Mouse (Mus musculus): Measurements from ENCODE around the gene Jmjd4. TPM values are rescaled to one million over a fixed set of nuclear protein-coding genes. Genes with fewer than 3 reads are reported as not detected.

The Jmjd4 gene
- 14.9 and 15.4 TPM in 2 replicates for polyA plus RNA-seq (2015; fragmentation: Nextera tagmentation; extraction: Ambion mirVana)

- peak; percentile 80 for ATAC-seq (ENCODE audit: insufficient number of reproducible peaks, insufficient read depth, low FRiP score, low TSS enrichment, low read depth)
- H3K9ac ChIP-seq, result peak within 1 kb of the TSS; percentile 85
- H3K4me1 ChIP-seq, result peaks cover 29% of the 10 kb centered on the region
- H3K36me3 ChIP-seq, result peaks cover 35% of the 10 kb centered on the region
- no peaks in the 10 kb centered on the region for H3K9me3 ChIP-seq
- H3K27me3 ChIP-seq, result no peaks in the 10 kb centered on the region
- under 1% methylated on average over 40 of the region's 40 CpGs for WGBS
- H3K4me3 ChIP-seq, result peak within 1 kb of the TSS; percentile 87
- H3K4me2 ChIP-seq, result peak within 1 kb of the TSS; percentile 91
- H3K27ac ChIP-seq, result peak within 1 kb of the TSS; percentile 79
Observed at GRCm38 (mm10) chr11:59449741-59450229, at the start of gene Jmjd4. TSS of gene Jmjd4 (plus strand) at chr11:59450045.

- Histone ChIP-seq H3K9me3 (no peaks in the 10 kb centered on the region), H3K4me2 (no peak overlapping the region), H3K27ac (peak overlapping the region; percentile 92), H3K4me3 (no peak overlapping the region), H3K9ac (no peak overlapping the region), H3K4me1 (peaks cover 60% of the 10 kb centered on the region), H3K36me3 (peaks cover 31% of the 10 kb centered on the region), H3K27me3 (no peaks in the 10 kb centered on the region)
- no peak for ATAC-seq (ENCODE audit: insufficient number of reproducible peaks, insufficient read depth, low FRiP score, low TSS enrichment, low read depth)
- WGBS, result 61% methylated on average over 2 of the region's 2 CpGs
Observed at GRCm38 (mm10) chr11:59400876-59401275, 49.0 kb upstream of the Jmjd4 start.

- Histone ChIP-seq H3K9me3 (no peaks in the 10 kb centered on the region), H3K27ac (no peak overlapping the region), H3K4me2 (no peak overlapping the region), H3K4me3 (no peak overlapping the region), H3K36me3 (peaks cover 66% of the 10 kb centered on the region), H3K27me3 (no peaks in the 10 kb centered on the region), H3K9ac (no peak overlapping the region), H3K4me1 (peaks cover 31% of the 10 kb centered on the region)
- 0 out of 2 replicates have a peak, but pooled peaks have one; percentile 27 for ATAC-seq (ENCODE audit: insufficient number of reproducible peaks, insufficient read depth, low FRiP score, low TSS enrichment, low read depth)
- 80% methylated on average over 1 of the region's 1 CpGs for WGBS
Observed at GRCm38 (mm10) chr11:59405761-59406160, 44.1 kb upstream of the Jmjd4 start.

- H3K27ac ChIP-seq, result peak overlapping the region; percentile 74
- peaks cover 51% of the 10 kb centered on the region for H3K4me1 ChIP-seq
- no peak for ATAC-seq (ENCODE audit: insufficient number of reproducible peaks, insufficient read depth, low FRiP score, low TSS enrichment, low read depth)
- H3K36me3 ChIP-seq, result peaks cover 52% of the 10 kb centered on the region
- H3K4me3 ChIP-seq, result no peak overlapping the region
- H3K4me2 ChIP-seq, result no peak overlapping the region
- H3K9ac ChIP-seq, result no peak overlapping the region
- H3K9me3 ChIP-seq, result no peaks in the 10 kb centered on the region
- no peaks in the 10 kb centered on the region for H3K27me3 ChIP-seq
- 66% methylated on average over 2 of the region's 2 CpGs for WGBS
Observed at GRCm38 (mm10) chr11:59410851-59411250, 39.0 kb upstream of the Jmjd4 start.

- ATAC-seq (ENCODE audit: insufficient number of reproducible peaks, insufficient read depth, low FRiP score, low TSS enrichment, low read depth), result no peak
- H3K4me3 ChIP-seq, result no peak overlapping the region
- H3K27ac ChIP-seq, result peak overlapping the region; percentile 82
- WGBS, result 48% methylated on average over 6 of the region's 6 CpGs
- no peak overlapping the region for H3K4me2 ChIP-seq
- H3K4me1 ChIP-seq, result peaks cover 51% of the 10 kb centered on the region
- no peaks in the 10 kb centered on the region for H3K9me3 ChIP-seq
- H3K27me3 ChIP-seq, result no peaks in the 10 kb centered on the region
- peaks cover 40% of the 10 kb centered on the region for H3K36me3 ChIP-seq
- H3K9ac ChIP-seq, result no peak overlapping the region
Observed at GRCm38 (mm10) chr11:59412058-59412457, 37.8 kb upstream of the Jmjd4 start.

- H3K9me3 ChIP-seq, result no peaks in the 10 kb centered on the region
Observed at GRCm38 (mm10) chr11:59412999-59413863, 36.6 kb upstream of the Jmjd4 start.

GRCm38 (mm10) chr11:59418708-59419107 lies 31.1 kb upstream of the Jmjd4 start:
- 0 out of 2 replicates have a peak, but pooled peaks have one; percentile 52 for ATAC-seq (ENCODE audit: insufficient number of reproducible peaks, insufficient read depth, low FRiP score, low TSS enrichment, low read depth)
- H3K27ac ChIP-seq, result peak overlapping the region; percentile 89

More at GRCm38 (mm10) chr11:59412999-59413863, 36.6 kb upstream of the Jmjd4 start:
- Histone ChIP-seq H3K27me3 (no peaks in the 10 kb centered on the region), H3K4me1 (peaks cover 55% of the 10 kb centered on the region), H3K4me3 (no peak overlapping the region), H3K9ac (no peak overlapping the region), H3K27ac (peak overlapping the region; percentile 82), H3K4me2 (no peak overlapping the region), H3K36me3 (peaks cover 32% of the 10 kb centered on the region)
- WGBS, result 60% methylated on average over 13 of the region's 13 CpGs
- peak; percentile 38; the same call in 1 of the 2 replicates for ATAC-seq (ENCODE audit: insufficient number of reproducible peaks, insufficient read depth, low FRiP score, low TSS enrichment, low read depth)

GRCm38 (mm10) chr11:59421436-59421835 lies 28.4 kb upstream of the Jmjd4 start:
- Histone ChIP-seq H3K4me1 (peaks cover 56% of the 10 kb centered on the region), H3K36me3 (peaks cover 66% of the 10 kb centered on the region), H3K4me3 (no peak overlapping the region), H3K27ac (peak overlapping the region; percentile 55; the same call in 1 of the 2 replicates), H3K27me3 (no peaks in the 10 kb centered on the region), H3K9ac (0 out of 2 replicates have a peak overlapping the region, but pooled peaks have one; percentile 16), H3K4me2 (no peak overlapping the region), H3K9me3 (no peaks in the 10 kb centered on the region)
- no peak for ATAC-seq (ENCODE audit: insufficient number of reproducible peaks, insufficient read depth, low FRiP score, low TSS enrichment, low read depth)
- WGBS, result 84% methylated on average over 8 of the region's 8 CpGs

More at GRCm38 (mm10) chr11:59418708-59419107, 31.1 kb upstream of the Jmjd4 start:
- Histone ChIP-seq H3K9ac (peak overlapping the region; percentile 41), H3K36me3 (peaks cover 55% of the 10 kb centered on the region), H3K27me3 (no peaks in the 10 kb centered on the region), H3K4me3 (no peak overlapping the region), H3K4me1 (peaks cover 51% of the 10 kb centered on the region), H3K9me3 (no peaks in the 10 kb centered on the region), H3K4me2 (peak overlapping the region; percentile 30)
- 13% methylated on average over 5 of the region's 5 CpGs for WGBS

- H3K4me2 ChIP-seq, result no peak overlapping the region
- no peaks in the 10 kb centered on the region for H3K9me3 ChIP-seq
- H3K4me3 ChIP-seq, result no peak overlapping the region
- no peak for ATAC-seq (ENCODE audit: insufficient number of reproducible peaks, insufficient read depth, low FRiP score, low TSS enrichment, low read depth)
- H3K27ac ChIP-seq, result no peak overlapping the region
- H3K36me3 ChIP-seq, result peaks cover 72% of the 10 kb centered on the region
- H3K4me1 ChIP-seq, result peaks cover 56% of the 10 kb centered on the region
- H3K27me3 ChIP-seq, result no peaks in the 10 kb centered on the region
- 83% methylated on average over 2 of the region's 2 CpGs for WGBS
- H3K9ac ChIP-seq, result no peak overlapping the region
Observed at GRCm38 (mm10) chr11:59421967-59422366, 27.9 kb upstream of the Jmjd4 start.

GRCm38 (mm10) chr11:59423010-59423588 lies 26.7 kb upstream of the Jmjd4 start:
- H3K4me2 ChIP-seq, result no peak overlapping the region
- H3K9ac ChIP-seq, result 0 out of 2 replicates have a peak overlapping the region, but pooled peaks have one; percentile 21
- H3K36me3 ChIP-seq, result peaks cover 79% of the 10 kb centered on the region
- no peak overlapping the region for H3K4me3 ChIP-seq
- H3K27me3 ChIP-seq, result no peaks in the 10 kb centered on the region
- ATAC-seq (ENCODE audit: insufficient number of reproducible peaks, insufficient read depth, low FRiP score, low TSS enrichment, low read depth), result no peak
- 48% methylated on average over 5 of the region's 5 CpGs for WGBS
- H3K4me1 ChIP-seq, result peaks cover 53% of the 10 kb centered on the region
- no peaks in the 10 kb centered on the region for H3K9me3 ChIP-seq
- peak overlapping the region; percentile 44 for H3K27ac ChIP-seq

- no peak for ATAC-seq (ENCODE audit: insufficient number of reproducible peaks, insufficient read depth, low FRiP score, low TSS enrichment, low read depth)
- Histone ChIP-seq H3K27ac (peak overlapping the region; percentile 34; the same call in 1 of the 2 replicates), H3K27me3 (no peaks in the 10 kb centered on the region), H3K4me3 (no peak overlapping the region), H3K9ac (0 out of 2 replicates have a peak overlapping the region, but pooled peaks have one; percentile 2), H3K36me3 (peaks cover 81% of the 10 kb centered on the region), H3K4me1 (peaks cover 27% of the 10 kb centered on the region), H3K9me3 (no peaks in the 10 kb centered on the region), H3K4me2 (no peak overlapping the region)
- 40% methylated on average over 7 of the region's 7 CpGs for WGBS
Observed at GRCm38 (mm10) chr11:59425671-59426101, 24.2 kb upstream of the Jmjd4 start.
